Mouse (Mus musculus) urinary bladder, postnatal 14 days (tissue): ENCODE measurements around the gene Gemin2.
"Not testable (repeated sequence)": the region's sequence is repeated elsewhere in the genome, so short reads cannot be mapped to it uniquely, and the experiment has no call there.

ENCODE experiments used
- DNase-seq: peaks from one replicate; pipeline ENCODE4 v3.0.0; 2021; ENCODE audit warnings: low spot score

Gene Gemin2

GRCm38 (mm10) chr12:59058242-59058641 lies 45.0 kb downstream of the Gemin2 start:
- DNase-seq, result not testable (repeated sequence)

GRCm38 (mm10) chr12:59060322-59060721 lies 47.1 kb downstream of the Gemin2 start:
- no peak for DNase-seq

- peak; percentile 74 for DNase-seq
Observed at GRCm38 (mm10) chr12:59060993-59061595, 47.9 kb downstream of the Gemin2 start, which contains the start of gene Trappc6b. Trappc6b (minus strand) TSS chr12:59061472.

- no peak for DNase-seq
Observed at GRCm38 (mm10) chr12:59064837-59065236, 51.6 kb downstream of the Gemin2 start.

GRCm38 (mm10) chr12:59065776-59066175 lies 52.6 kb downstream of the Gemin2 start:
- no peak for DNase-seq

- DNase-seq, result peak; percentile 97
Observed at GRCm38 (mm10) chr12:59066448-59067077, 53.4 kb downstream of the Gemin2 start, which contains the start of gene Pnn. Pnn (plus strand) TSS chr12:59066884.

GRCm38 (mm10) chr12:59067095-59067494 lies 53.9 kb downstream of the Gemin2 start:
- no peak for DNase-seq

- DNase-seq, result no peak
Observed at GRCm38 (mm10) chr12:59068791-59069190, 55.6 kb downstream of the Gemin2 start.

GRCm38 (mm10) chr12:59072286-59072685 lies 59.1 kb downstream of the Gemin2 start:
- DNase-seq, result no peak

GRCm38 (mm10) chr12:59074052-59074451 lies 60.9 kb downstream of the Gemin2 start:
- DNase-seq, result no peak

GRCm38 (mm10) chr12:59076996-59077395 lies 63.8 kb downstream of the Gemin2 start:
- DNase-seq, result no peak

- DNase-seq, result no peak
Observed at GRCm38 (mm10) chr12:59077883-59078282, 64.7 kb downstream of the Gemin2 start.
